Mouse (Mus musculus) limb, embryonic 13.5 days (tissue): Measurements from ENCODE around the gene Gse1. TPM values are rescaled to one million over a fixed set of nuclear protein-coding genes. Genes with fewer than 3 reads are reported as not detected.

ENCODE experiments used
- ATAC-seq: fragments of 200-750 bp; cut with Nextera tagmentation; 2 replicates; pipeline ENCODE4 v1.8.0; 2017; ENCODE audit warnings: low read depth, moderate number of reproducible peaks, moderate TSS enrichment; ENCODE audit not compliant: low FRiP score
- H3K27ac ChIP-seq: fragments of 300-500 bp; sonication (generic); 2 replicates; pipeline ENCODE4 v1.5.1; 2015; ENCODE audit warnings: inconsistent platforms, mild to moderate bottlenecking, moderate library complexity
- H3K27me3 ChIP-seq: fragments of 300-500 bp; sonication (generic); 2 replicates; pipeline ENCODE4 v1.6.1; 2015; ENCODE audit warnings: mild to moderate bottlenecking, inconsistent platforms
- H3K36me3 ChIP-seq: fragments of 300-500 bp; sonication (generic); 2 replicates; pipeline ENCODE4 v1.6.1; 2015; ENCODE audit warnings: inconsistent platforms, mild to moderate bottlenecking, moderate library complexity
- H3K4me1 ChIP-seq: fragments of 300-500 bp; sonication (generic); 2 replicates; pipeline ENCODE4 v1.6.1; 2015; ENCODE audit warnings: inconsistent platforms
- H3K4me2 ChIP-seq: fragments of 300-500 bp; sonication (generic); replicated peaks from 2 replicates; pipeline ENCODE4 v1.6.1; 2015; ENCODE audit warnings: inconsistent platforms, mild to moderate bottlenecking, moderate library complexity
- H3K4me3 ChIP-seq: fragments of 300-500 bp; sonication (generic); 2 replicates; pipeline ENCODE4 v1.5.1; 2015; ENCODE audit warnings: moderate library complexity, mild to moderate bottlenecking, inconsistent platforms
- H3K9ac ChIP-seq: fragments of 300-500 bp; sonication (generic); 2 replicates; pipeline ENCODE4 v1.6.1; 2015; ENCODE audit warnings: mild to moderate bottlenecking, inconsistent platforms
- H3K9me3 ChIP-seq: fragments of 300-500 bp; sonication (generic); 2 replicates; pipeline ENCODE4 v1.6.1; 2016; ENCODE audit warnings: inconsistent platforms
- WGBS: fragments of 180-500 bp; shearing (Covaris S2); methylation state at CpG from one replicate; pipeline ENCODE4 v1.1.7; 2015; 5-methylcytosine and 5-hydroxymethylcytosine counted together
- polyA plus RNA-seq: library from polyadenylated mRNA; unstranded; fragments of >200 nt; fragmentation: Nextera tagmentation; extraction: Ambion mirVana; gene quantifications from 2 replicates; pipeline ENCODE4 v1.2.1, GENCODE M21; 2015

Gse1 gene
- polyA plus RNA-seq, 1 experiment from 2014 or later = 6.9 TPM

- peak overlapping the region; percentile 50 for H3K4me2 ChIP-seq
- H3K4me1 ChIP-seq = peaks cover 63% of the 10 kb centered on the region
- no peaks in the 10 kb centered on the region for H3K9me3 ChIP-seq
- no peak for ATAC-seq
- peaks cover 9% of the 10 kb centered on the region for H3K36me3 ChIP-seq
- H3K4me3 ChIP-seq = no peak overlapping the region
- 1% methylated on average over 9 of the region's 9 CpGs for WGBS
- H3K27ac ChIP-seq = no peak overlapping the region; the same call in 1 of the 2 replicates
- 0 out of 2 replicates have a peak overlapping the region, but pooled peaks have one; percentile 48 for H3K9ac ChIP-seq
- H3K27me3 ChIP-seq = no peaks in the 10 kb centered on the region
These were observed 107.8 kb downstream of the Gse1 start for GRCm38 (mm10) chr8:120336087-120336380.

GRCm38 (mm10) chr8:120336909-120337555 is 108.8 kb downstream of the Gse1 start:
- no peak overlapping the region for H3K4me3 ChIP-seq
- no peak overlapping the region for H3K4me2 ChIP-seq
- ATAC-seq = no peak
- peaks cover 59% of the 10 kb centered on the region for H3K4me1 ChIP-seq
- H3K27ac ChIP-seq = no peak overlapping the region
- peaks cover 9% of the 10 kb centered on the region for H3K36me3 ChIP-seq
- WGBS = 49% methylated on average over 5 of the region's 5 CpGs
- no peak overlapping the region for H3K9ac ChIP-seq
- H3K9me3 ChIP-seq = no peaks in the 10 kb centered on the region
- no peaks in the 10 kb centered on the region for H3K27me3 ChIP-seq

- Histone ChIP-seq H3K4me1 (peaks cover 59% of the 10 kb centered on the region), H3K9ac (no peak overlapping the region), H3K4me2 (no peak overlapping the region), H3K36me3 (peaks cover 9% of the 10 kb centered on the region), H3K27ac (no peak overlapping the region), H3K4me3 (no peak overlapping the region), H3K27me3 (no peaks in the 10 kb centered on the region), H3K9me3 (no peaks in the 10 kb centered on the region)
- ATAC-seq = no peak
- WGBS = 62% methylated on average over 5 of the region's 5 CpGs
These were observed 109.4 kb downstream of the Gse1 start for GRCm38 (mm10) chr8:120337627-120338026.

- no peak for ATAC-seq
- Histone ChIP-seq H3K9ac (no peak overlapping the region), H3K36me3 (peaks cover 9% of the 10 kb centered on the region), H3K9me3 (no peaks in the 10 kb centered on the region), H3K4me3 (no peak overlapping the region), H3K27ac (no peak overlapping the region), H3K4me1 (peaks cover 64% of the 10 kb centered on the region), H3K27me3 (no peaks in the 10 kb centered on the region), H3K4me2 (no peak overlapping the region)
- 96% methylated on average over 7 of the region's 7 CpGs for WGBS
These were observed 110.4 kb downstream of the Gse1 start for GRCm38 (mm10) chr8:120338678-120339077.

- Histone ChIP-seq H3K27ac (no peak overlapping the region), H3K36me3 (peaks cover 9% of the 10 kb centered on the region), H3K9ac (no peak overlapping the region), H3K9me3 (no peaks in the 10 kb centered on the region), H3K4me1 (peaks cover 69% of the 10 kb centered on the region), H3K4me2 (no peak overlapping the region), H3K4me3 (no peak overlapping the region), H3K27me3 (no peaks in the 10 kb centered on the region)
- 72% methylated on average over 7 of the region's 8 CpGs for WGBS
- ATAC-seq = no peak
These were observed 111.5 kb downstream of the Gse1 start for GRCm38 (mm10) chr8:120339743-120340142.

GRCm38 (mm10) chr8:120341124-120341523 is 112.9 kb downstream of the Gse1 start:
- H3K27me3 ChIP-seq = no peaks in the 10 kb centered on the region
- H3K36me3 ChIP-seq = peaks cover 9% of the 10 kb centered on the region
- WGBS = 76% methylated on average over 10 of the region's 10 CpGs
- no peak overlapping the region for H3K4me3 ChIP-seq
- no peak overlapping the region for H3K4me2 ChIP-seq
- H3K4me1 ChIP-seq = peaks cover 58% of the 10 kb centered on the region
- no peaks in the 10 kb centered on the region for H3K9me3 ChIP-seq
- no peak overlapping the region for H3K9ac ChIP-seq
- ATAC-seq = no peak
- no peak overlapping the region for H3K27ac ChIP-seq

GRCm38 (mm10) chr8:120342847-120343548 is 114.7 kb downstream of the Gse1 start:
- Histone ChIP-seq H3K9me3 (no peaks in the 10 kb centered on the region), H3K36me3 (peaks cover 8% of the 10 kb centered on the region), H3K27ac (no peak overlapping the region), H3K4me3 (no peak overlapping the region), H3K4me2 (no peak overlapping the region), H3K9ac (no peak overlapping the region), H3K4me1 (peaks cover 65% of the 10 kb centered on the region), H3K27me3 (no peaks in the 10 kb centered on the region)
- WGBS = 57% methylated on average over 7 of the region's 7 CpGs
- no peak for ATAC-seq

GRCm38 (mm10) chr8:120343582-120343981 is 115.3 kb downstream of the Gse1 start:
- Histone ChIP-seq H3K4me3 (no peak overlapping the region), H3K9ac (no peak overlapping the region), H3K36me3 (peaks cover 2% of the 10 kb centered on the region), H3K9me3 (no peaks in the 10 kb centered on the region), H3K27ac (no peak overlapping the region), H3K4me1 (peaks cover 70% of the 10 kb centered on the region), H3K4me2 (no peak overlapping the region), H3K27me3 (no peaks in the 10 kb centered on the region)
- no peak for ATAC-seq
- 77% methylated on average over 12 of the region's 12 CpGs for WGBS

GRCm38 (mm10) chr8:120344166-120344565 is 115.9 kb downstream of the Gse1 start:
- Histone ChIP-seq H3K36me3 (no peaks in the 10 kb centered on the region), H3K9ac (no peak overlapping the region), H3K9me3 (no peaks in the 10 kb centered on the region), H3K4me3 (no peak overlapping the region), H3K27me3 (no peaks in the 10 kb centered on the region), H3K4me1 (peaks cover 75% of the 10 kb centered on the region), H3K27ac (no peak overlapping the region), H3K4me2 (no peak overlapping the region)
- 44% methylated on average over 4 of the region's 4 CpGs for WGBS
- ATAC-seq = no peak

- Histone ChIP-seq H3K27ac (no peak overlapping the region), H3K4me2 (no peak overlapping the region), H3K4me3 (no peak overlapping the region), H3K36me3 (no peaks in the 10 kb centered on the region), H3K9me3 (no peaks in the 10 kb centered on the region), H3K4me1 (peaks cover 72% of the 10 kb centered on the region), H3K27me3 (no peaks in the 10 kb centered on the region), H3K9ac (no peak overlapping the region)
- WGBS = 45% methylated on average over 13 of the region's 13 CpGs
- ATAC-seq = no peak
These were observed 116.3 kb downstream of the Gse1 start for GRCm38 (mm10) chr8:120344583-120344982.

GRCm38 (mm10) chr8:120347734-120348341 is 119.6 kb downstream of the Gse1 start:
- H3K9ac ChIP-seq = no peak overlapping the region
- no peaks in the 10 kb centered on the region for H3K36me3 ChIP-seq
- H3K4me2 ChIP-seq = peak overlapping the region; percentile 25; the same call in 1 of the 2 replicates
- H3K9me3 ChIP-seq = no peaks in the 10 kb centered on the region
- ATAC-seq = no peak
- H3K27me3 ChIP-seq = no peaks in the 10 kb centered on the region
- H3K4me3 ChIP-seq = no peak overlapping the region
- 30% methylated on average over 21 of the region's 21 CpGs for WGBS
- no peak overlapping the region for H3K27ac ChIP-seq
- H3K4me1 ChIP-seq = peaks cover 69% of the 10 kb centered on the region

GRCm38 (mm10) chr8:120348922-120349321 is 120.7 kb downstream of the Gse1 start:
- H3K36me3 ChIP-seq = no peaks in the 10 kb centered on the region
- no peak overlapping the region for H3K27ac ChIP-seq
- peaks cover 69% of the 10 kb centered on the region for H3K4me1 ChIP-seq
- H3K4me3 ChIP-seq = no peak overlapping the region
- no peak overlapping the region for H3K9ac ChIP-seq
- H3K4me2 ChIP-seq = no peak overlapping the region
- 57% methylated on average over 11 of the region's 11 CpGs for WGBS
- ATAC-seq = no peak
- H3K9me3 ChIP-seq = no peaks in the 10 kb centered on the region
- no peaks in the 10 kb centered on the region for H3K27me3 ChIP-seq
